Mouse (Mus musculus) neural tube, postnatal 0 days (tissue): ENCODE data around the gene Itgb1. TPM values are rescaled to one million over a fixed set of nuclear protein-coding genes. Genes with fewer than 3 reads are reported as not detected.

Experiments
- polyA plus RNA-seq: library from polyadenylated mRNA; unstranded; fragments of >200 nt; fragmentation: Nextera tagmentation; extraction: Ambion mirVana; gene quantifications from 2 replicates; pipeline ENCODE4 v1.2.1, GENCODE M21; 2015

Itgb1 gene
- 76.5 and 82.8 TPM in 2 replicates for polyA plus RNA-seq

GRCm38 (mm10) chr8:128685507-128686428 lies at the start of gene Itgb1:
Gene Itgb1, plus strand, starts transcription at chr8:128685654.

Other genes with a start within 250 kb of the Itgb1 start
- gene Gm3952, start 113.0 kb downstream of the Itgb1 start, polyA plus RNA-seq, result not detected in 2 replicates